Mouse (Mus musculus) B cell, adult 67 days (primary cell): ENCODE data around the gene Cep57. TPM values are rescaled to one million over a fixed set of nuclear protein-coding genes. Genes with fewer than 3 reads are reported as not detected.

ENCODE experiments used
- total RNA-seq, 2 experiments: library from RNA; stranded (reverse); gene quantifications; 4 replicates each; pipeline ENCODE4 v1.2.4; 2023

The Cep57 gene
- total RNA-seq = 10 to 100 TPM; 81.8 to 85.6 TPM

DNA sequence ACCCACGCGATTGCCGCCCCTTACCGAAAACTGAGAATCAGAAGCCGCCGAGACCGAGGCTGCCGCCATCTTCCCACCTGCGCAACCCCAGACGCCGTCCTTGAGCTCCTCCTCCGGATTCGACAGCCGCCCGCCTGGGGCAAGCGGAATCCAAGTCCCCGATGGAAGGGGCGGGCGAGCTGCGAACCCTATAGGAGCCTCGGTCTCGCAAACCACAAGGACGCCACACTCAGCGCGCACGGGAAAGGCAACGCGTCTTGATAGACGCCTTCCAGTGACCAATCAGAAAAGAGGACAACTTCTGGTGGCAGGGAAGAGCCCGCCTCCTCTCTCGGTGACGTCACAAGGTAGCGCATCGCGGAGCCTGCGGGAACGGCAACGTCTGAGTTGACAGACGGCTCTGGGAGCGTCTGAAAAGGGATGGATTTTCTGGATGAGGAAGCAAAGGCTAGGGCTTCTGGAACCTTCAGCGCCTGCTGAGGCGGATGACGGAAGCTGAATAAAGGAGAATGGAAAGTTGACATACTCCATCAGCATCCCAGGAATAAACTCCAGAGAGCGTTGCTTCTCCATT is at the start of gene Cep57:
Cep57 (minus strand) TSS at position 276 of the 574 bp plus-strand sequence.

DNA sequence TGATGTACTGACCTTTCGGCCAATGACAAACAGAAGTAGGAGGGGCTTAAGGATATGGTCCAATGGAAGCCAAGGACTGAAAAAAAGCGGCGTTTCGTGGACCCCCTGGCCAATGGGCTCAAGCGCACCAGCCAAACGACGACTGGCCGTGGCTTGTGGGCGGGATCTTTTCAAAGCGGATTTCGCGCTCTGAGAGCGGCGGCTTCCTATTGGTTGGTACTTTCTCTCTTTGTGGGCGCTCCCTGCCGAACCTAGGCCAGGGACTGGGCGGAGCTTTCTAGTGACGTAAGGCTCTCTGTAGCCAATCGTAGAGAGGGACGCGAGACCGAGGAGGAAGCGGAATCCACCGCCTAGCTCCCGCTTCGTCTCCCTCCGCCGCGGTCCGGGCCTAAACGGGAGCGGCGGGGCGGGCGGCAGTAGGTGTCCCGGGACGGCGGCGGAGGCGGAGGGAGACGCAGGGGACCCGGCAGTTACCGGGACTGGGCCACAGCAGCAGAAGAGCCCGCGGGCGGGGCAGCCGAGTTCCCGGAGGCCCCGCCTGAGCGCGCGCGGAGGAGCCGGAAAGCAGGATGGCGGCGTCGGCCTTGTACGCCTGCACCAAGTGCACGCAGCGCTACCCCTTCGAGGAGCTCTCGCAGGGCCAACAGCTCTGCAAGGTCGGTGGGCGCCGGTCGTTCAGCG is 639 bp upstream of the Cep57 start, which contains the start of gene Fam76b:
Fam76b (plus strand) TSS at position 311 of the 681 bp plus-strand sequence.

Other genes with a start within 250 kb of the Cep57 start
- 10 to 100 TPM; 53.2 to 66.5 TPM for gene Mtmr2, start 78.7 kb downstream of the Cep57 start, total RNA-seq
- 10 to 100 TPM; 86.5 to 90.1 TPM for gene Fam76b, start 609 bp upstream of the Cep57 start, total RNA-seq